Mouse (Mus musculus) stomach, embryonic 16.5 days (tissue): ENCODE measurements around the gene Ap2m1. TPM values are rescaled to one million over a fixed set of nuclear protein-coding genes. Genes with fewer than 3 reads are reported as not detected.
A peak's percentile ranks its signal among the peaks of the same experiment; 100 is the strongest.

Experiments used
- ATAC-seq: fragments of 200-750 bp; cut with Nextera tagmentation; 2 replicates; pipeline ENCODE4 v1.8.0; 2017; ENCODE audit warnings: moderate number of reproducible peaks, moderate TSS enrichment; ENCODE audit not compliant: insufficient read depth, low FRiP score
- H3K27ac ChIP-seq: fragments of 300-500 bp; sonication (generic); 2 replicates; pipeline ENCODE4 v1.5.1; 2014; ENCODE audit warnings: low read length
- H3K27me3 ChIP-seq: fragments of 300-500 bp; sonication (generic); 2 replicates; pipeline ENCODE4 v1.6.1; 2014; ENCODE audit warnings: low read length, control low read depth, mixed read lengths; ENCODE audit not compliant: control insufficient read depth, insufficient read depth
- H3K36me3 ChIP-seq: fragments of 300-500 bp; sonication (generic); 2 replicates; pipeline ENCODE4 v1.6.1; 2014; ENCODE audit warnings: low read length; ENCODE audit not compliant: control insufficient read depth, insufficient read depth
- H3K4me1 ChIP-seq: fragments of 300-500 bp; sonication (generic); 2 replicates; pipeline ENCODE4 v1.6.1; 2014; ENCODE audit warnings: low read length, control low read depth, mixed read lengths; ENCODE audit not compliant: control insufficient read depth, insufficient read depth
- H3K4me2 ChIP-seq: fragments of 300-500 bp; sonication (generic); 2 replicates; pipeline ENCODE4 v1.6.1; 2014; ENCODE audit warnings: low read depth, low read length, mixed read lengths
- H3K4me3 ChIP-seq: fragments of 300-500 bp; sonication (generic); replicated peaks from 2 replicates; pipeline ENCODE4 v1.5.1; 2014; ENCODE audit warnings: mild to moderate bottlenecking, low read length
- H3K9ac ChIP-seq: fragments of 300-500 bp; sonication (generic); 2 replicates; pipeline ENCODE4 v1.6.1; 2014; ENCODE audit warnings: low read length
- H3K9me3 ChIP-seq: fragments of 300-500 bp; sonication (generic); replicated peaks from 2 replicates; pipeline ENCODE4 v1.6.1; 2016; ENCODE audit warnings: low read length, control low read depth; ENCODE audit not compliant: control insufficient read depth
- WGBS: fragments of 180-500 bp; shearing (Covaris S2); extraction: QIAGEN DNeasy Blood & Tissue Kit; methylation state at CpG from one replicate; pipeline ENCODE4 v1.1.7; 2014; 5-methylcytosine and 5-hydroxymethylcytosine counted together
- polyA plus RNA-seq: library from polyadenylated mRNA; unstranded; fragments of >200 nt; fragmentation: Nextera tagmentation; extraction: Ambion mirVana; gene quantifications from 2 replicates; pipeline ENCODE4 v1.2.1, GENCODE M21; 2015

Ap2m1 gene
- polyA plus RNA-seq, 1 experiment from 2014 or later: 588 TPM

- peak overlapping the region; percentile 98 for H3K9ac ChIP-seq
- H3K36me3 ChIP-seq: no peaks in the 10 kb centered on the region
- no peaks in the 10 kb centered on the region for H3K27me3 ChIP-seq
- peak overlapping the region; percentile 78 for H3K4me2 ChIP-seq
- ATAC-seq: peak; percentile 48
- peak overlapping the region; percentile 97 for H3K27ac ChIP-seq
- H3K4me3 ChIP-seq: peak overlapping the region; percentile 100
- WGBS: 8% methylated on average over 6 of the region's 6 CpGs
- H3K4me1 ChIP-seq: peaks cover 11% of the 10 kb centered on the region; the same call in 1 of the 2 replicates
- H3K9me3 ChIP-seq: no peaks in the 10 kb centered on the region
These were observed 17.4 kb upstream of the Ap2m1 start for GRCm38 (mm10) chr16:20517701-20518374.

GRCm38 (mm10) chr16:20523886-20524285 lies 11.4 kb upstream of the Ap2m1 start:
- Histone ChIP-seq H3K4me1 (no peaks in the 10 kb centered on the region), H3K9me3 (no peaks in the 10 kb centered on the region), H3K4me3 (no peak overlapping the region), H3K27ac (no peak overlapping the region), H3K27me3 (no peaks in the 10 kb centered on the region), H3K36me3 (peaks cover 34% of the 10 kb centered on the region), H3K9ac (no peak overlapping the region), H3K4me2 (no peak overlapping the region)
- no peak for ATAC-seq
- WGBS: 86% methylated on average over 10 of the region's 10 CpGs

GRCm38 (mm10) chr16:20528779-20529178 lies 6.5 kb upstream of the Ap2m1 start:
- WGBS: 88% methylated on average over 5 of the region's 5 CpGs
- no peak for ATAC-seq
- Histone ChIP-seq H3K9ac (no peak overlapping the region), H3K9me3 (no peaks in the 10 kb centered on the region), H3K27me3 (no peaks in the 10 kb centered on the region), H3K4me3 (no peak overlapping the region), H3K4me2 (no peak overlapping the region), H3K36me3 (peaks cover 40% of the 10 kb centered on the region), H3K4me1 (no peaks in the 10 kb centered on the region), H3K27ac (no peak overlapping the region)

- no peaks in the 10 kb centered on the region for H3K4me1 ChIP-seq
These were observed 5.9 kb upstream of the Ap2m1 start for GRCm38 (mm10) chr16:20529375-20529774.

GRCm38 (mm10) chr16:20530941-20531340 lies 4.3 kb upstream of the Ap2m1 start:
- Histone ChIP-seq H3K27ac (no peak overlapping the region), H3K4me3 (no peak overlapping the region), H3K9me3 (no peaks in the 10 kb centered on the region), H3K27me3 (no peaks in the 10 kb centered on the region), H3K9ac (no peak overlapping the region), H3K4me2 (no peak overlapping the region), H3K4me1 (no peaks in the 10 kb centered on the region), H3K36me3 (peaks cover 22% of the 10 kb centered on the region)
- 94% methylated on average over 20 of the region's 20 CpGs for WGBS
- ATAC-seq: no peak

More at GRCm38 (mm10) chr16:20529375-20529774, 5.9 kb upstream of the Ap2m1 start:
- Histone ChIP-seq H3K4me3 (no peak overlapping the region), H3K9ac (no peak overlapping the region), H3K36me3 (peaks cover 34% of the 10 kb centered on the region), H3K4me2 (no peak overlapping the region), H3K27me3 (no peaks in the 10 kb centered on the region), H3K9me3 (no peaks in the 10 kb centered on the region), H3K27ac (no peak overlapping the region)
- 72% methylated on average over 1 of the region's 1 CpGs for WGBS
- ATAC-seq: no peak

- Histone ChIP-seq H3K9me3 (no peaks in the 10 kb centered on the region), H3K4me1 (peaks cover 23% of the 10 kb centered on the region), H3K9ac (no peak overlapping the region), H3K27ac (no peak overlapping the region), H3K4me3 (no peak overlapping the region), H3K27me3 (no peaks in the 10 kb centered on the region), H3K36me3 (peaks cover 19% of the 10 kb centered on the region), H3K4me2 (peak overlapping the region; percentile 25; the same call in 1 of the 2 replicates)
- 44% methylated on average over 10 of the region's 10 CpGs for WGBS
- no peak for ATAC-seq
These were observed 522 bp upstream of the Ap2m1 start for GRCm38 (mm10) chr16:20534617-20535295.

GRCm38 (mm10) chr16:20536081-20536665 lies 895 bp downstream of the Ap2m1 start:
- Histone ChIP-seq H3K36me3 (peaks cover 18% of the 10 kb centered on the region), H3K27me3 (no peaks in the 10 kb centered on the region), H3K9ac (peak overlapping the region; percentile 94), H3K4me3 (peak overlapping the region; percentile 74), H3K4me2 (peak overlapping the region; percentile 93), H3K27ac (peak overlapping the region; percentile 96), H3K4me1 (peaks cover 23% of the 10 kb centered on the region), H3K9me3 (no peaks in the 10 kb centered on the region)
- no peak for ATAC-seq
- WGBS: 26% methylated on average over 9 of the region's 9 CpGs

GRCm38 (mm10) chr16:20537071-20537471 lies 1.8 kb downstream of the Ap2m1 start:
- peaks cover 13% of the 10 kb centered on the region for H3K36me3 ChIP-seq
- peak overlapping the region; percentile 2; the same call in 1 of the 2 replicates for H3K27ac ChIP-seq
- H3K4me2 ChIP-seq: peak overlapping the region; percentile 93
- peaks cover 23% of the 10 kb centered on the region for H3K4me1 ChIP-seq
- H3K4me3 ChIP-seq: peak overlapping the region; percentile 74
- no peak for ATAC-seq
- 20% methylated on average over 5 of the region's 5 CpGs for WGBS
- H3K9ac ChIP-seq: peak overlapping the region; percentile 41
- H3K27me3 ChIP-seq: no peaks in the 10 kb centered on the region
- H3K9me3 ChIP-seq: no peaks in the 10 kb centered on the region
